Mouse (Mus musculus) midbrain, embryonic 11.5 days (tissue): ENCODE measurements at regions not wholly inside any gene's neighbourhood (a gene's known extent, or its start where the extent isn't known, plus 50 kb on each side); places are given as distances from the start of the nearest gene placed in this dataset.

ENCODE experiments used
- ATAC-seq: fragments of 200-750 bp; cut with Nextera tagmentation; 2 replicates; pipeline ENCODE4 v1.8.0; 2017; ENCODE audit warnings: moderate TSS enrichment, moderate library complexity; ENCODE audit not compliant: low FRiP score
- DNase-seq: peaks from one replicate; pipeline ENCODE4 v3.0.0; 2015; ENCODE audit warnings: low spot score; ENCODE audit errors: missing footprints
- H3K27ac ChIP-seq: fragments of 300-500 bp; sonication (generic); 2 replicates; pipeline ENCODE4 v1.5.1; 2014; ENCODE audit warnings: low read depth, low read length
- H3K27me3 ChIP-seq: fragments of 300-500 bp; sonication (generic); 2 replicates; pipeline ENCODE4 v1.6.1; 2014; ENCODE audit warnings: mild to moderate bottlenecking, low read length, moderate library complexity, mixed read lengths; ENCODE audit not compliant: control insufficient read depth, insufficient read depth
- H3K36me3 ChIP-seq: fragments of 300-500 bp; sonication (generic); 2 replicates; pipeline ENCODE4 v1.6.1; 2014; ENCODE audit warnings: mild to moderate bottlenecking, low read length, moderate library complexity, mixed read lengths; ENCODE audit not compliant: control insufficient read depth, insufficient read depth
- H3K4me1 ChIP-seq: fragments of 300-500 bp; sonication (generic); 2 replicates; pipeline ENCODE4 v1.6.1; 2014; ENCODE audit warnings: low read length; ENCODE audit not compliant: control insufficient read depth, insufficient read depth
- H3K4me2 ChIP-seq: fragments of 300-500 bp; sonication (generic); 2 replicates; pipeline ENCODE4 v1.6.1; 2014; ENCODE audit warnings: mild to moderate bottlenecking, moderate library complexity
- H3K4me3 ChIP-seq: fragments of 300-500 bp; sonication (generic); 2 replicates; pipeline ENCODE4 v1.5.1; 2014; ENCODE audit warnings: low read depth, low read length
- H3K9ac ChIP-seq: fragments of 300-500 bp; sonication (generic); 2 replicates; pipeline ENCODE4 v1.6.1; 2014; ENCODE audit warnings: low read length
- H3K9me3 ChIP-seq: fragments of 300-500 bp; sonication (generic); 2 replicates; pipeline ENCODE4 v1.6.1; 2016; ENCODE audit warnings: low read length; ENCODE audit not compliant: control insufficient read depth
- WGBS: fragments of 180-500 bp; shearing (Covaris S2); extraction: QIAGEN DNeasy Blood & Tissue Kit; methylation state at CpG from one replicate; pipeline ENCODE4 v1.1.7; 2014; 5-methylcytosine and 5-hydroxymethylcytosine counted together

DNA sequence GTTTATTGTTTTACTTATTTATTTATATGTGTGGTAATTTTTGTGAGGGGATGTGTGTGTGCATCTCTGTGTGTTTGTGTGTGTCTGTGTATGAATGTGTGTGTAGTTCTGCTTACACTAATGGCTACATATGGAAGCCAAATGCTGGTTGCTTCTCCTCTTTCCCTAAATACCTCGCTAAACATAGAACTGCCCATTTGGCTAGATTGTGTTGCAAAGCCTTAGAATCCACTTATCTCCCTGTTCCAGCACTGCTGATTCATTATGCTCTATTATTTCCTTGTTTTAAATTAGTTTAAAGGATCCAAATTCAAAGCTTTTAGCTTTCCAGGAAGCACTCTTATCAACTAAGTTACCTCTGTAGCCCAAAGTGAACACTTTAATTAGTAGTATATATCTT, 1148.5 kb upstream of the Cited2 start:
- no peaks in the 10 kb centered on the region for H3K4me1 ChIP-seq
- ATAC-seq (no peak), DNase-seq (no peak)
- no peak overlapping the region for H3K4me2 ChIP-seq
- H3K9me3 ChIP-seq = no peaks in the 10 kb centered on the region
- H3K9ac ChIP-seq = no peak overlapping the region
- WGBS = 80% methylated on average over 1 of the region's 1 CpGs
- H3K27ac ChIP-seq = no peak overlapping the region
- no peak overlapping the region for H3K4me3 ChIP-seq
- H3K36me3 ChIP-seq = no peaks in the 10 kb centered on the region
- H3K27me3 ChIP-seq = no peaks in the 10 kb centered on the region

DNA sequence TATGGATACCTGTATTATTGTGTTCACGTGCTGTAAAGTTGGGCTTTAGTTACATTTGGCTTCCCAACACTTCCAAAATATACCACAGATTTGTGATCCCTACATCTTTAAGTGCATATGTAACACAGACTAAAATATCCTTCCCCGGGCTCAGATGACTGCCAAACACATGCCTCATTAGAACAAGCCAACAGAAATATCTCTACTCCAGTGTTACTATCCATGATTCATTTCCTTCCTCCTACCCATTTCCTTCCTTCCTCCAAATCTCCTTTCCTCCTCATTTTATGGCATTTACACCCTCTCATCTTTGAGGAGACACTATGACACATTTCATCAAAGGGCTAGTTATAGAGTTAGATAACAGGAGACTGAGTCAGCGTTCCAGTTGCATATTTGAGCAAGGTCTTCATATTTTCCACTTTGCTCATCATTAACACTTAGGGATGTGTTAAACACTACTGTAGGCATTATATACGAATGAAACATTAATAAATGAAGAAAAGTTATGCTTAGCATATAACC, 1144.4 kb upstream of the Cited2 start:
- Histone ChIP-seq H3K36me3 (no peaks in the 10 kb centered on the region), H3K9me3 (no peaks in the 10 kb centered on the region), H3K27ac (no peak overlapping the region), H3K27me3 (no peaks in the 10 kb centered on the region), H3K4me2 (no peak overlapping the region), H3K4me3 (no peak overlapping the region), H3K9ac (no peak overlapping the region), H3K4me1 (no peaks in the 10 kb centered on the region)
- DNase-seq (peak; percentile 62), ATAC-seq (no peak)
- WGBS = 89% methylated on average over 4 of the region's 4 CpGs

GRCm38 (mm10) chr10:16580200-16580599, 1142.8 kb upstream of the Cited2 start:
- H3K27me3 ChIP-seq = no peaks in the 10 kb centered on the region
- H3K4me1 ChIP-seq = no peaks in the 10 kb centered on the region
- ATAC-seq = no peak
- no peaks in the 10 kb centered on the region for H3K9me3 ChIP-seq
- H3K27ac ChIP-seq = no peak overlapping the region
- DNase-seq = no peak
- WGBS = 86% methylated on average over 3 of the region's 3 CpGs
- H3K9ac ChIP-seq = no peak overlapping the region
- no peaks in the 10 kb centered on the region for H3K36me3 ChIP-seq
- no peak overlapping the region for H3K4me2 ChIP-seq
- no peak overlapping the region for H3K4me3 ChIP-seq

- Histone ChIP-seq H3K27me3 (no peaks in the 10 kb centered on the region), H3K9me3 (no peaks in the 10 kb centered on the region), H3K36me3 (no peaks in the 10 kb centered on the region), H3K4me3 (no peak overlapping the region), H3K4me2 (no peak overlapping the region), H3K9ac (no peak overlapping the region), H3K4me1 (no peaks in the 10 kb centered on the region), H3K27ac (no peak overlapping the region)
- DNase-seq = no peak
- ATAC-seq = no peak
- 90% methylated on average over 2 of the region's 2 CpGs for WGBS
These were observed 1134.2 kb upstream of the Cited2 start for GRCm38 (mm10) chr10:16588833-16589232.

GRCm38 (mm10) chr10:16589399-16589798, 1133.6 kb upstream of the Cited2 start:
- Histone ChIP-seq H3K9me3 (no peaks in the 10 kb centered on the region), H3K4me1 (no peaks in the 10 kb centered on the region), H3K4me2 (no peak overlapping the region), H3K27ac (no peak overlapping the region), H3K9ac (no peak overlapping the region), H3K4me3 (no peak overlapping the region), H3K27me3 (no peaks in the 10 kb centered on the region), H3K36me3 (no peaks in the 10 kb centered on the region)
- WGBS = 88% methylated on average over 3 of the region's 3 CpGs
- ATAC-seq (no peak), DNase-seq (no peak)

GRCm38 (mm10) chr10:16592870-16593269, 1130.1 kb upstream of the Cited2 start:
- no peak overlapping the region for H3K27ac ChIP-seq
- no peak overlapping the region for H3K4me2 ChIP-seq
- no peaks in the 10 kb centered on the region for H3K36me3 ChIP-seq
- H3K9ac ChIP-seq = no peak overlapping the region
- H3K9me3 ChIP-seq = no peaks in the 10 kb centered on the region
- H3K4me1 ChIP-seq = no peaks in the 10 kb centered on the region
- no peaks in the 10 kb centered on the region for H3K27me3 ChIP-seq
- ATAC-seq (no peak), DNase-seq (no peak)
- 91% methylated on average over 4 of the region's 4 CpGs for WGBS
- no peak overlapping the region for H3K4me3 ChIP-seq

DNA sequence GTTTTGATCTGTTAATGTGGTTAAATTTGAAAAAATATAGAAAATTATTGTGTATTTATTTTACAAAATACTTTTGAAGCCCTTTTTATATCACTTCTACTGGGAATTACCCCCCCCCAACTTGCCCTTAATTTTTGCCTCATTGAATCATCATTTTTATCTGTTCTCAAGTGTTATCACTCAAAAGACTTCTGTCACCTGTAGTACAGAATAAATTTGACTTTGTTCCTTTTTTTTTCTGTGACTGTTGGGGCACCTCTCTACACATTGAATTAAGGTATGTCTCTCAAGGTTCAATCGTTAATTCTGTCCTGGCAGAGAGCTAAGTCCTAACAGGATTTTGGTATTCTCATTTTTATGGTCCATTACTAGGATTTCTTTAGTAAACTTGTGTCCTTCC, 1123.0 kb upstream of the Cited2 start:
- H3K36me3 ChIP-seq = no peaks in the 10 kb centered on the region
- no peaks in the 10 kb centered on the region for H3K9me3 ChIP-seq
- no peaks in the 10 kb centered on the region for H3K27me3 ChIP-seq
- no peak for DNase-seq
- no peak overlapping the region for H3K9ac ChIP-seq
- H3K4me3 ChIP-seq = no peak overlapping the region
- ATAC-seq = no peak
- no peak overlapping the region for H3K4me2 ChIP-seq
- H3K27ac ChIP-seq = no peak overlapping the region
- no peaks in the 10 kb centered on the region for H3K4me1 ChIP-seq
- 95% methylated on average over 1 of the region's 1 CpGs for WGBS

GRCm38 (mm10) chr10:16600551-16601224, 1122.3 kb upstream of the Cited2 start:
- ATAC-seq (no peak), DNase-seq (no peak)
- H3K9me3 ChIP-seq = no peaks in the 10 kb centered on the region
- H3K27me3 ChIP-seq = no peaks in the 10 kb centered on the region
- H3K4me3 ChIP-seq = no peak overlapping the region
- H3K36me3 ChIP-seq = no peaks in the 10 kb centered on the region
- H3K9ac ChIP-seq = no peak overlapping the region
- H3K27ac ChIP-seq = no peak overlapping the region
- WGBS = 88% methylated on average over 10 of the region's 10 CpGs
- no peaks in the 10 kb centered on the region for H3K4me1 ChIP-seq
- H3K4me2 ChIP-seq = no peak overlapping the region

DNA sequence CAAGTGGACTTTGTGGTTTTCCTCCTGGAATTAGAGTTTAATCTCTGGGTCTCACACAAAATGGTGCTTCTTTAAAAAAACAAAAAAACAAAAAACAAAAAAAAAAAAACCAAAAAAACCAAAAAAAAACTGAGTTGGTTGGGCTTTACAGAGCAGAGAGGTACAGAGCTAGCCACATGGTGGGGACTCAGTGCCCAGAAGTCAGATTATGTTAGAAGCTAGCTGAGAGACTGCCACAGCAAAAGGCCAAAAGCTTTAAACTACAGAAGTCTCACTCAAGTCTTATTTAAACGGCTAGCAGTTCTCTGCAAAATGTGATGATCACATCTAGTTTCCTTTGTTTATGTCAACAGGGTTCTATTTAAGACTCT, 1121.8 kb upstream of the Cited2 start:
- Histone ChIP-seq H3K36me3 (no peaks in the 10 kb centered on the region), H3K9me3 (no peaks in the 10 kb centered on the region), H3K4me3 (no peak overlapping the region), H3K4me2 (no peak overlapping the region), H3K9ac (no peak overlapping the region), H3K4me1 (no peaks in the 10 kb centered on the region), H3K27ac (no peak overlapping the region), H3K27me3 (no peaks in the 10 kb centered on the region)
- WGBS = 68% methylated on average over 1 of the region's 1 CpGs
- no peak for ATAC-seq
- no peak for DNase-seq
